Comparison of ENCODE assay signal across 30 mouse cellular contexts in the genomic region with DNA sequence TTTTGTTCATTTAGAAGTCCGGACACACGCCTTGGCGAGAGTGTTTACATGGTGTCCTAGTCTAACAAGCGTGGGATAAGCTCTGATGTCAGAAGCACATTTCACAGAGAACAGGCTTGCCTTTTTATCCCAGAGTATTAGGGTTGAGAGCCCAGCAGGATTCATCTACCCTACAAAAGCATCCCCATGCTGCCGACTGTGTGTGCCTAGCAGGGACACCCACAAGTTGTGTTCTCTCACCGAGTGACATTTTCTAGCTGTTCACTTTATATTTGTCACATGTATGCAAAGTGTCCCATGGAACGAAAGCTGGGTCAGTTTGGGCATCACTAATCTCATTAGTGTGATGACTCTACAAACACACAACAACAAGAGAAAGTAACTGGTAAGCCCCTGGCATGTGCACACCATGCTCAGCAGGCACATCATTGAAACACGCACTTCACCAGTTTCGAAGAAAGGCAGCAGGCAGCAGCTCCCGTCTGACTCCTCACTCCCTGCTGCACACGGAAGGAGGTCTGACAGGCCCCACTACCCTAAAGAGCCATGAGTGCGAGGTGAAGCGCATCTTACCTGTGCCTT.
DNase-seq lines count a peak whose midpoint lies in the region; ATAC-seq and TF ChIP-seq lines count a peak whose summit lies in the region.
"Had no signal": no experiment of that assay in that cellular context is flagged by ENCODE, and none has a peak within 500 bp of the region (broad histone marks: within the 10 kb centered on the region; RNA-seq: fewer than 3 reads in every experiment).

No protein-coding gene starts in this region.

- H3K36me3 ChIP-seq in intestine, embryonic 14.5 days (ENCODE audit: control insufficient read depth, insufficient read depth, low read length): no peaks in the 10 kb centered on the region
- no peaks in the 10 kb centered on the region for H3K36me3 ChIP-seq in intestine, embryonic 16.5 days (ENCODE audit: control insufficient read depth, insufficient read depth, low read length)
- no peaks in the 10 kb centered on the region for H3K36me3 ChIP-seq in midbrain, embryonic 11.5 days (ENCODE audit: control insufficient read depth, insufficient read depth, low read length)
- H3K36me3 ChIP-seq in midbrain, embryonic 16.5 days (ENCODE audit: control insufficient read depth, insufficient read depth, low read length): no peaks in the 10 kb centered on the region
- H3K36me3 ChIP-seq in midbrain, embryonic 13.5 days: no peaks in the 10 kb centered on the region
- no peaks in the 10 kb centered on the region for H3K36me3 ChIP-seq in midbrain, postnatal 0 days (ENCODE audit: insufficient read depth, low read length)
- H3K36me3 ChIP-seq in midbrain, embryonic 15.5 days (replicated peaks): no peaks in the 10 kb centered on the region
- H3K36me3 ChIP-seq: embryonic facial prominence, embryonic 13.5 days; embryonic facial prominence, embryonic 15.5 days; forebrain, embryonic 10.5 days; forebrain, embryonic 12.5 days; G1E had no signal

- H3K4me2 ChIP-seq in intestine, embryonic 14.5 days (ENCODE audit: low read length): no peak overlapping the region
- no peak overlapping the region for H3K4me2 ChIP-seq in intestine, embryonic 16.5 days (ENCODE audit: low read depth, low read length)
- H3K4me2 ChIP-seq in midbrain, embryonic 11.5 days: no peak overlapping the region
- H3K4me2 ChIP-seq in midbrain, embryonic 16.5 days (ENCODE audit: low read length): no peak overlapping the region
- H3K4me2 ChIP-seq in midbrain, embryonic 13.5 days (replicated peaks): no peak overlapping the region
- H3K4me2 ChIP-seq in midbrain, postnatal 0 days (ENCODE audit: low read depth, low read length, poor library complexity, severe bottlenecking): no peak overlapping the region
- no peak overlapping the region for H3K4me2 ChIP-seq in midbrain, embryonic 15.5 days
- H3K4me2 ChIP-seq: embryonic facial prominence, embryonic 13.5 days; embryonic facial prominence, embryonic 15.5 days; forebrain, embryonic 12.5 days had no signal

- no peak for ATAC-seq in intestine, embryonic 14.5 days (replicated peaks; ENCODE audit: low FRiP score, low TSS enrichment, low read depth)
- no peak for ATAC-seq in intestine, embryonic 16.5 days
- peak; percentile 78 for ATAC-seq in midbrain, embryonic 11.5 days (ENCODE audit: low FRiP score)
- ATAC-seq in midbrain, embryonic 16.5 days: no peak
- ATAC-seq in midbrain, embryonic 13.5 days: peak; percentile 86
- ATAC-seq in midbrain, postnatal 0 days (ENCODE audit: low FRiP score): no peak
- 0 out of 2 replicates have a peak, but pooled peaks have one; percentile 50 for ATAC-seq in midbrain, embryonic 15.5 days (replicated peaks)
- no peak for ATAC-seq in activated CD4-positive, CD25-positive, alpha-beta regulatory T cell, adult 4 months
- ATAC-seq: CD4-positive, CD25-positive, alpha-beta regulatory T cell, adult 4 months; forebrain, embryonic 14.5 days; forebrain, embryonic 16.5 days; Patski had no signal

- no peak overlapping the region for H3K27ac ChIP-seq in intestine, embryonic 14.5 days (ENCODE audit: low read depth)
- no peak overlapping the region for H3K27ac ChIP-seq in intestine, embryonic 16.5 days (ENCODE audit: low read length)
- no peak overlapping the region for H3K27ac ChIP-seq in midbrain, embryonic 11.5 days (ENCODE audit: low read depth, low read length)
- H3K27ac ChIP-seq in midbrain, embryonic 16.5 days (ENCODE audit: low read length): no peak overlapping the region
- H3K27ac ChIP-seq in midbrain, embryonic 13.5 days: no peak overlapping the region
- no peak overlapping the region for H3K27ac ChIP-seq in midbrain, postnatal 0 days (ENCODE audit: low read depth, low read length)
- no peak overlapping the region for H3K27ac ChIP-seq in midbrain, embryonic 15.5 days
- H3K27ac ChIP-seq: embryonic facial prominence, embryonic 13.5 days; embryonic facial prominence, embryonic 15.5 days; forebrain, embryonic 10.5 days; forebrain, embryonic 12.5 days had no signal

- no peak overlapping the region for H3K4me3 ChIP-seq in intestine, embryonic 14.5 days (ENCODE audit: low read depth, low read length)
- no peak overlapping the region for H3K4me3 ChIP-seq in intestine, embryonic 16.5 days (ENCODE audit: low read length)
- no peak overlapping the region for H3K4me3 ChIP-seq in midbrain, embryonic 11.5 days (ENCODE audit: low read depth, low read length)
- no peak overlapping the region for H3K4me3 ChIP-seq in midbrain, embryonic 16.5 days (ENCODE audit: low read depth, low read length)
- H3K4me3 ChIP-seq in midbrain, embryonic 13.5 days (replicated peaks): no peak overlapping the region
- no peak overlapping the region for H3K4me3 ChIP-seq in midbrain, postnatal 0 days (ENCODE audit: low read depth, low read length)
- no peak overlapping the region for H3K4me3 ChIP-seq in midbrain, embryonic 15.5 days
- H3K4me3 ChIP-seq: embryonic facial prominence, embryonic 13.5 days; embryonic facial prominence, embryonic 15.5 days; erythroblast, embryonic 14.5 days; forebrain, embryonic 10.5 days; forebrain, embryonic 12.5 days had no signal

- peak; percentile 16 for DNase-seq in intestine, embryonic 14.5 days (ENCODE audit: low spot score)
- peak; percentile 82 for DNase-seq in midbrain, embryonic 11.5 days (ENCODE audit: low spot score, missing footprints)
- DNase-seq in midbrain, postnatal 0 days (ENCODE audit: low spot score): no peak
- DNase-seq: adrenal gland, adult 8-10 months; adrenal gland, postnatal 14 days; adrenal gland, postnatal 36 days; B cell, adult 2 months; cerebellum, adult 11 months; cerebellum, adult 18-20 months; cerebellum, adult 8-10 months; cerebellum, adult 9-11 months; cerebellum, postnatal 14 days; cerebellum, postnatal 36 days; embryo, embryonic 11 days had no signal

- 90% methylated on average over 13 of the region's 13 CpGs for WGBS in intestine, embryonic 14.5 days
- WGBS in intestine, embryonic 16.5 days: 88% methylated on average over 13 of the region's 13 CpGs
- 62% methylated on average over 13 of the region's 13 CpGs for WGBS in midbrain, embryonic 11.5 days
- WGBS in midbrain, embryonic 16.5 days: 38% methylated on average over 13 of the region's 13 CpGs
- WGBS in midbrain, embryonic 13.5 days: 44% methylated on average over 13 of the region's 13 CpGs
- 36% methylated on average over 13 of the region's 13 CpGs for whole genome bisulfite sequencing in midbrain, postnatal 0 days
- WGBS in midbrain, embryonic 15.5 days: 37% methylated on average over 13 of the region's 13 CpGs

- no peak for TF ChIP-seq CTCF in midbrain, postnatal 0 days (IDR thresholded peaks at IDR 0.05)

- no peaks in the 10 kb centered on the region for H3K27me3 ChIP-seq in intestine, embryonic 14.5 days (replicated peaks; ENCODE audit: control insufficient read depth, insufficient read depth, low read length)
- no peaks in the 10 kb centered on the region for H3K27me3 ChIP-seq in intestine, embryonic 16.5 days (replicated peaks; ENCODE audit: control insufficient read depth, insufficient read depth, low read length)
- peaks cover 21% of the 10 kb centered on the region for H3K27me3 ChIP-seq in midbrain, embryonic 11.5 days (ENCODE audit: control insufficient read depth, insufficient read depth, low read length)
- peaks cover 14% of the 10 kb centered on the region for H3K27me3 ChIP-seq in midbrain, embryonic 16.5 days (ENCODE audit: control insufficient read depth, insufficient read depth, low read depth, low read length)
- peaks cover 57% of the 10 kb centered on the region for H3K27me3 ChIP-seq in midbrain, embryonic 13.5 days
- H3K27me3 ChIP-seq in midbrain, postnatal 0 days (ENCODE audit: insufficient read depth, low read length): 0 out of 2 replicates have a peak, but pooled peaks cover 5% of the 10 kb centered on the region
- peaks cover 15% of the 10 kb centered on the region; the same call in 1 of the 2 replicates for H3K27me3 ChIP-seq in midbrain, embryonic 15.5 days (replicated peaks)
- H3K27me3 ChIP-seq: CH12.LX; embryonic facial prominence, embryonic 13.5 days; embryonic facial prominence, embryonic 15.5 days; forebrain, embryonic 12.5 days; Patski had no signal

- no peaks in the 10 kb centered on the region for H3K4me1 ChIP-seq in intestine, embryonic 14.5 days (replicated peaks; ENCODE audit: control insufficient read depth, insufficient read depth, low read length)
- H3K4me1 ChIP-seq in intestine, embryonic 16.5 days (ENCODE audit: control insufficient read depth, insufficient read depth, low read length): no peaks in the 10 kb centered on the region
- no peaks in the 10 kb centered on the region for H3K4me1 ChIP-seq in midbrain, embryonic 11.5 days (ENCODE audit: control insufficient read depth, insufficient read depth, low read length)
- H3K4me1 ChIP-seq in midbrain, embryonic 16.5 days (ENCODE audit: control insufficient read depth, insufficient read depth, low read length): no peaks in the 10 kb centered on the region
- H3K4me1 ChIP-seq in midbrain, embryonic 13.5 days (replicated peaks): no peaks in the 10 kb centered on the region
- H3K4me1 ChIP-seq in midbrain, postnatal 0 days (ENCODE audit: insufficient read depth, low read length): no peaks in the 10 kb centered on the region
- H3K4me1 ChIP-seq in midbrain, embryonic 15.5 days: no peaks in the 10 kb centered on the region
- H3K4me1 ChIP-seq: embryonic facial prominence, embryonic 13.5 days; embryonic facial prominence, embryonic 15.5 days; forebrain, embryonic 12.5 days had no signal

- no peak overlapping the region for H3K9ac ChIP-seq in intestine, embryonic 14.5 days (ENCODE audit: low read length)
- H3K9ac ChIP-seq in intestine, embryonic 16.5 days (ENCODE audit: low read depth, low read length): no peak overlapping the region
- no peak overlapping the region for H3K9ac ChIP-seq in midbrain, embryonic 11.5 days (ENCODE audit: low read length)
- no peak overlapping the region for H3K9ac ChIP-seq in midbrain, embryonic 16.5 days (ENCODE audit: low read depth, low read length)
- H3K9ac ChIP-seq in midbrain, embryonic 13.5 days (replicated peaks): no peak overlapping the region
- no peak overlapping the region for H3K9ac ChIP-seq in midbrain, postnatal 0 days (replicated peaks; ENCODE audit: low read length, poor library complexity, severe bottlenecking)
- no peak overlapping the region for H3K9ac ChIP-seq in midbrain, embryonic 15.5 days
- H3K9ac ChIP-seq: embryonic facial prominence, embryonic 13.5 days; embryonic facial prominence, embryonic 15.5 days; forebrain, embryonic 12.5 days had no signal

- no peaks in the 10 kb centered on the region for H3K9me3 ChIP-seq in intestine, embryonic 14.5 days (ENCODE audit: control insufficient read depth, low read length)
- H3K9me3 ChIP-seq in intestine, embryonic 16.5 days (ENCODE audit: control insufficient read depth, low read length): no peaks in the 10 kb centered on the region
- no peaks in the 10 kb centered on the region for H3K9me3 ChIP-seq in midbrain, embryonic 11.5 days (ENCODE audit: control insufficient read depth, low read length)
- no peaks in the 10 kb centered on the region for H3K9me3 ChIP-seq in midbrain, embryonic 16.5 days (replicated peaks; ENCODE audit: control insufficient read depth, low read length, poor library complexity, severe bottlenecking)
- no peaks in the 10 kb centered on the region for H3K9me3 ChIP-seq in midbrain, embryonic 13.5 days
- no peaks in the 10 kb centered on the region for H3K9me3 ChIP-seq in midbrain, postnatal 0 days (ENCODE audit: low read length)
- no peaks in the 10 kb centered on the region for H3K9me3 ChIP-seq in midbrain, embryonic 15.5 days
- H3K9me3 ChIP-seq: embryonic facial prominence, embryonic 13.5 days; embryonic facial prominence, embryonic 15.5 days; forebrain, embryonic 10.5 days; forebrain, embryonic 12.5 days had no signal

Comparison
In these comparisons a context has a peak if more than half of its experiments do, and no peak if none do; other contexts are left out.
1. ATAC-seq: peak in midbrain, embryonic 11.5 days (single experiment), midbrain, embryonic 13.5 days (single experiment) and midbrain, embryonic 15.5 days (single experiment); none in intestine, embryonic 14.5 days (single experiment), intestine, embryonic 16.5 days (single experiment), midbrain, embryonic 16.5 days (single experiment), midbrain, postnatal 0 days (single experiment) and activated CD4-positive, CD25-positive, alpha-beta regulatory T cell, adult 4 months (single experiment).